Mouse (Mus musculus): ENCODE measurements at regions not wholly inside any gene's neighbourhood (a gene's known extent, or its start where the extent isn't known, plus 50 kb on each side); places are given as distances from the start of the nearest gene placed in this dataset.

DNA sequence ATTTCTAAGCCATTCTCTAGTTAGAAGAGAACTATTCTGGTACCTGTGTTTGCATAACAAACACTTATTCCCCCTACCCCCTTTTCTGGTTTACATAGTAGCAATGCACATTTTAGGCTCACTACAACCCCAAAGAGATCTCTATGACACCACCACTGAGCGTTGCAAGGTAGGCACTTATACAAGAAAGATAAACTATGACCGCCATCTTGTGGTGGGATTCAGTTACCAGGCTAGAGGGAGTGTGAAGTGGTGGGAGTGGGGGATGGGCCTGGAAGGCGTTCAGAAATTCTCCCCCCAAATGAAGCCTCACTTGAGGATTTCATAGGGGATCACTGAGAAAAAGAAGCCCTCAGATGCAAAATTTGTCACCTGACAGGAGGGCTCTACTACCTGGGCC, 64.4 kb upstream of the Fst start:
- peak in 1 of 2 experiments; percentile 2 for DNase-seq

DNA sequence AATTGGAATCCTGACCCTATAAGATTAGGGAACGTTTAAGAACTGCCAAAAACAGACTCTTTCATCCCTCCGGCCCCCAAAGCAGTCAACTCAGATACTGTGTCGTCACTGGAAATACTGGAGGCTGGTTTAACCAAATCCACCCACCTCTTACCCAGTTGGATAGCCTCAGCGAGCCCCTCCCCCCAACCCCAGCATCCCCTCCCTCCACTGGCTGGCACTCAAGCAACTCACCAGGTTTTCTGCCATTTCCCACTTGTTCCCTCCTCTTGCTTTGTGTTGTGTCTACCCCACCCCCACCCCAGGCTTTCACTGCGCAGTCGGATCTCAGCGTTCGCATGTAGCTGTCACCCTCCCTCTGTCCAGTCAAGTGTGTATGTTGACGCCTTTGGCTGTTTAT, 68.1 kb upstream of the Fst start:
- no peak for DNase-seq

DNA sequence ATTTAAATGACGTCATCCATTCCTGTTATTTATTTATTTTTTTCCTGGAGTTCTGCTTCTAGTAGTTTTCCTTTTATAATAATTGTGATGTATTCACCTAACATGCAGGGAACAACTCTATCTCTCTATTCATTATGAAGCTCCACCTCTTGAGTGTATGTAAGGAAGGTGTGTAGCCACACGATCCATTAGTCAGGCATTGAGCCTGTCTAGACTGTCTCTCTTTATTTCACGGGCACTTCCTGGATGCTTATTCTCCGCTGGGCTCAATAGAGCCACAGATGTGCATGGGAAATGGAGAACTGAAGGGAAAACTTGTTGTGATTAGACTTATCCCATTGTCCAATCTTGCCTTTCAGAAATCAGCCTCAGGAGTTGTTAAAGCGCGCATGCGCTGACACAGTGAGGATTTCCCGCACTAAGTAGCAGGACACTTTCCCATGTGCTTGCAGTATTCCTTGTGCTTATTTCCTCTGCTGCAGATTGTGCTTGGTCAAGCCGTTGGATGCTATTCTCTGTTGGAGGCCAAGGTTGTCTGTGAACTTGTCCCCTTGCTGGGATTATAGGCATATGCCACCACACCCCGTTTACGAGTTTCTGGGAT, 71.5 kb upstream of the Fst start:
- DNase-seq = no peak

DNA sequence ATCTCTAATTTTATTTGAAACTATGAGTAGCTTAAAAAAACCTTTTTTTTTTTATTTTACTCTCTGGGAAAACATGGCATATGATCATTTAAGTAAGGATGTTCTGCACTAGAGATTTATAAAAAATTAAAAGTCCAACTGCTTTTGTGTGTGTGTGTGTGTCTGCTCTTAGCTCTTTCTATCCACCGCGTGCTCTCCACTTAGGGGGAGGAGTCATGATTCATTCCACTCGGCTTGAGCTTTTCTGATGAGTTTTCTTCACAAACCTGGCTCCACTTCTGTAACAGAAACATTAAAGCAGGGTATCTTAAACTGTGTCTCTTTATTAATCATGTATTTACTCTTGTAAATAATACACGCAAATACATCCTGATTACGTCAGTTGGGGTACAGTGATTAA, 73.0 kb upstream of the Fst start:
- DNase-seq = no peak

DNA sequence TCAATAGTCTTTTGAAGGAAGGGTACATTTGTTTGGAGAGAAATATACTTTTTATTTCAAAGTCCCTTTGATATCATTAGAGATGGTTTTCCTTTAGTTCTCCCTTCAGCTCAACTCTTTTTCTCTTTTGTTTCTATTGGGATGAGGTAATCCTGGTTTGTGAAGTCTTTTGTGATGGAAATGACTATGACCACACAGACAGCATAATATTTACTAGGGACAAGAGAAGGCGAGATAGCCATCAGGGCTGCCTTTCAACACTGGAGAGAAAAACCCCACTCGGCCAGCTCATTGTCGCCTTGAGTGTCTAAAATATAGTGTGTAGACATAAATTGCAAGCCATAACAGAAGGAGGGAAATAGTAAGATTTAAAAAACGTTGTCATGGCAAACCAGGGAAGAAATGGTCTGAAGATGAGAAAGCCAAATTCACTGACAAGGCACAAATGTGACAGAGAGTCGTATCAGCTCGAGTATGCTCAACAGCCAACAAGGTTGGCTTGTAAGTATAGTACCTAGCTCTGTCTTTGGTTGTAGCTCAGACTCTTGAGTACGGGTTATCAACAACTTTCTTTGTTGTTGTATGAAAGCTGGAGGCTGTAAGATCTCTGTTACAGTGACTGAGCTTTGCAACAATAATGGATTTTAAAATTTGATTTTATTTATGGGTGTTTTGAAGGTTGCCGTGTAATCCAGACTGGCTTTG, 73.8 kb upstream of the Fst start:
- no peak for DNase-seq

DNA sequence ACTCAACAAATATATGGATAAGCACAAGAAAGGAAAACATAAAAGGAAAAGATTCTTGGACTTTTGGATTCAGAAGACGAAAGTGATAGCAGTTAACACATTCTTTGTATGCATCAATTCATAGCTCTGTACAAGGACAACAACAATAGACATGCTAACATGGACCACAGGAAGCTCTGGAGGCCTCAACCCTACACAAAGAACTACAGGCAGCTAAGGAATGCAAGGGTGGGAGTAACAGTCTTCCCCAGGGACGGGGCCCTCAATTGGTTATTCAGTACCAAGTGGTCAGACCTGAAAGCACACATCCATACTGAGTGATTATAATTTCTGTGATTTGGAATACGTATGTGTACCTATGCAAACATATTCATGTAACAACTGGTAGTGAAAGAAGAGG, 75.8 kb upstream of the Fst start:
- no peak for DNase-seq

DNA sequence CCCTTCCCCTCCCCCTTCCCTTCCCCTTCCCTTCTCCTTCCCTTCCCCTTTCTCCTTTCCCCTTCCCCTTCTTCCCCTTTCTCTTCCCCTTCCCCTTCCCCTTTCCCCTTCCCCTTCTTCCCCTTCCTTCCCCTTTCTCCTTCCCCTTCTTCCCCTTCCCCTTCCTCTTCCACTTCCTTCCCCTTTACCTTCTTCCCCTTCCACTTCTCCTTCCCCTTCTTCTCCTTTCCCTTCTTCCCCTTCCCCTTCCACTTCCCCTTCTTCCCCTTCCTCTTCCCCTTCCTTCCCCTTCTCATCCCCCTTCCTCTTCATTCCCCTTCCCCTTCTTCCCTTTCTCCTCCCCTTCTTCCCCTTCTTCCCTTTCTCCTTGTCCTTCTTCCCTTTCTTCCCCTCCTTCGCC, 77.0 kb upstream of the Fst start:
- no peak for DNase-seq

DNA sequence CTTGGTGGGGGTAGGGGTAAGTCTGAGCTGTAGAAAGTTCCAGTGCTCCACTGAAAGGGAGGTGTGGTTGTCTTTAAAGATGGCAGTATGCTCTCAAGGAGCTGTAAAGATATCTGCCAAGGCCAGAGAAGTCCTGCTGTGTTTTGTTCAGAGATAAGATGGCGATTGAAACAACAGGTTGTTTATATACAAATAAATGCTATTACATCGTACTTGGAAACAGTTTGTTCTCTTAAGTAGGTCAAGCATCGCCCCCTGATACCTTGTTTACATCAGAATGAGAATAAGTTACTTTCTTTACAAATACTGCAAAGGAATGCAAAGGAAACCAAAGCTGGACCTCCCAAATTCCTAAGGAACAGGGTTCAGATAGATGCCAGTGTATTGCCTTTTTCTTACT, 113.0 kb upstream of the Fst start:
- DNase-seq = no peak

DNA sequence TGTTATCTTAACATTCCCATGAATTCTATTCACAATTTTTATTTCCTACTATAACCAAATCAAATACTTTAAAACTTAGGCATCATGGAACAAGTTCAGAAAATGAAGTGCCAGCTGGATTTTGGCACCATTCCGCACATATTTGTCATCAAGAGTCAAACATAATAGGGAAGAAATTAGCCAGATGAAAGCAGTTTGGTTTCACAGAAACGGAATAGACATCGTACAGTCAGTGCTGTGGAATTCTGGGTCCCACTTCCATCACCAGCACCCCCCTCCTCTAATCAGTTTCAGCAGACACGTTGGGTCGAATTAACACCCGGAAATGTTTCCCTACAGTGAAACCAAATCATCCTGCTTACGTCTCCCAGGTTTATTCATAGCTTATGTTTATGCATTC, 125.8 kb upstream of the Fst start:
- no peak for DNase-seq

DNA sequence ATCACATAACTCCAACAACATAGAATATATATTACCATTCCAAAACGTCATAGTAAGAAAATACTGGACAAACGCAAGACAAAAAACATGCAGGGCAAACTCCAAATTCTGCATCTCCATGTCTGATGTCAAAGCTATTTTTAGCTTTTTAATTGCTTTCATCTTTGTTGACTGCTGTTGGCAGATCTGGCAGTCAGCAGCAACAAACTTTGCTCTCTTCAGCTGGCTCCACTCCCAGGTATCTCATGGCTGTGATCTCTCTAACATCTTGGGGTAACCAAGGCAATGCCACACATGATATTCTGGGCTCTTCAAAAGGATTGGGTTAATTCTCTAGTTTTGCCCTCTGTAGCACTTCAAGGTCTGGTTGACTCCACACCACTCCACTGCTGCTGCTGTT, 128.9 kb upstream of the Fst start:
- no peak for DNase-seq

DNA sequence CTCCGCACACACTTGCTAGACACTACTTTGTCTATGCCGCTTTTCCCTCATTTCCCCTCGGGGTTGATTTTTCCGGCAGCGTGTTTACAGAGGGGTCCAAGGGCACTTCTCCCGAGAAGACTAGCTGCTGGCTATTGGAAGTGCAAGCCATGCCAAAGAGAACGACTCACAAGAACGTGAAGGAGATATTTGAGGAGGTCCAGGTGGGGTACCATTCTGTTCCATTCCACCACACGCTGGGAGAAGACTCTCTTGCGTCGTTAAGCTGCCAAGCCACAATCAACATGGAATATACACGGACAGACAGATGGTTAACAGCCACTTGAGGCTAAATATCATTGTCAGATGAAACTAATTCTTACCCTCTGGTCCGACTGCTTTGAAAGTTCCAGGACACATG, 144.6 kb upstream of the Fst start:
- no peak for DNase-seq

DNA sequence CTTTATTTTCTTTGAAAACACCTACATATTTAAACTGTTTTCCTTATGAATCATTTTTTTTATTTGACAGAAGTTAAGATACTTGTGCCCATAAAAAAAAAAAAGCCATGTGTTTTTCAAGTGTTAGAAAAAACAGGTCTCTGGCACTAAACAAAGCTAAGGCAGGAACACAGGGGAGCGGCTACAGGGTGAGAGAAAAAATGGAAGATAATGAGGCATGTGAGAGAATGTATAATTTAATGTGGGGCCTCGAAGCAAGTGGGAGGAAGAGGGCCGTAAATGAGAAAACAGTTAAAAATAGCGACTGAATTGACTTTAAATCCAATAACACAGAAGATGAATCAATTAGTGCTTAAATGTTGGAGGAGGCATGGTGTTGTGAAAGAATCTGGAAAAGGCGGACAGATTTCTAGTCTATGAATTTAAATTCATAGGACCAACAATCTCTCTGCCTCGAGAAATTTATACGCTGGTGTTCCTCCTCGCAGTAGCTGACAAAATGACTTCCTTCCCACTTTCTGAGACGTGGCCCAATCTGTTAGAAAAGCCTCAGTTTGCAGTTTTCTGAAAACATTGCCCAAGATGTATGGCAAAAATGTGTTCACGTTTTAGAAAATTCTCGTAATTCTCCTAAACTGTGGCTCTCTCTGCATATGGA, 145.4 kb upstream of the Fst start:
- DNase-seq = no peak

DNA sequence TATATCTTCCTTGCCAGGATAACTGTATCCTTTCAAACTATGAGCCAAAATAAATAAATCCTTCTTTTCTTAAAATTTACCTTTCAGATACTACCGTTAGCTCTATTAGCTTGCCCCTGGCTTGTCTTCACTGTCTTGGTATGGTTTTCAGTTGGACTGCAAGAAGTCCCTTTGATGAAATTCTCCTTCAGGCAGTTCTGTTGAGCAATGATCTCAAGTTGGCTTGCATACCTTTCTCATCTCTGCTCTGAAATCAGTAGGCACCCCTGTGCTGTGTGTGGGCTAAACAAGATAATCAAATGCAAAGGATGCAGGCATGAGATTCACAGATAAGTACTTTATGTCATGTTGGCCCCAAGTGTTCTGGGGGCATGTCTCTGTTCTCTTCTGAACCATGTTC, 155.2 kb upstream of the Fst start:
- no peak for DNase-seq

DNA sequence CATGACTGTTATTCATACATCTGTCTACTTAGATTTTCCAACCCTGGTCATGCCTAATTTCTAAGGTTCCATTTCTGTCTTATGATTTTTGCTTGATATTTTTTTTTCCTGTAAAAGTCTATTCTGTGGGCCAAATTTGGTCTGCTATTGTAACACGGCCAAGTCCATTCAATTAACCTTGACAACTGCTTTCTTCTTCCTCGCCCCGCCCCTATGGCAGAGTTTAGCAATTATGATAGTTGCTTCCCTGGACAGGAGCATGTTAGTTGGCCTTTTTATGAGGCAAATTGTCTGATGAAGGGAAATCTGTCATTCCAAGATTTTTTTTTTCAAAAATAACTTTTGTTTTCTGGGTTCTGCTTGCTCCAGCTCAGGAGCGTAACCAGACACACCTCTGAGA, 160.7 kb upstream of the Fst start:
- DNase-seq = peak; percentile 49 to 50

DNA sequence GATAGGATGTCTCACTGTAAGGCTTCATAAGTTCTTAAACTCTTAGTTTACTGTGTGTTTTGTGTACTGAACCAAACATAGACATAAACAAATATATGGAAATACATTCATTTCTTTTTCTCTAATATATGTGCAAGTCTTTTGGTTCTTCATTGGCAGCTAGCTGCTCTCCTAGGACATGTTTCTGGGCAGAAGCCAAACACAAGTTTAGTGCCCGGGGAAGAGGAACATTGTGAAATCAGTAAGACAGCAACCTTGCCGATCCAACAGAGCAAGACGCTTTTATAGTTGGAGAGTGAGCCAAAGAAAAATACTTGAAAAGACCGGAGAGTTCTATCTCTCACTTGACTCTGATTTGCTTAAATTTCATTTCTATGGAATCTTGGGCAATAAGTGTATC, 178.0 kb upstream of the Fst start:
- peak; percentile 28 to 40 for DNase-seq

DNA sequence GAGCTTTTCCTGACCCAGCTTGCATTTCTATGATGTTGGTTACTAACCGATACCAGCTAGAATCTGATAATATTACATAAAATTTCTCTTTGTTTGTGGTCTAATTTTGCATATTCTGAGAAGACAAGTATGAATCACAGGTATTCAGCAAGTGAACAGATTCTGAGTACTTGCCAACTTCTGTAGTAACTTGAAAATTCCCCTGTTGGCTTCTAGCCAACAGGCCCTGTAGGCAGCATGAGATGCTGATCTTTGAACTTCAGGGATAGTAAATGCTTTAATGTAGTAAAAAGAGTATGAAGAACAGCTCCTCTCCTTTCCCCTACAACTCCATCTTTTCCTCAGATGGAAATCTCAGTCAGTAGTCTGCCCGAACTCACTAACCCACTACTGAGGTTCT, 178.5 kb upstream of the Mocs2 start:
- no peak for DNase-seq

DNA sequence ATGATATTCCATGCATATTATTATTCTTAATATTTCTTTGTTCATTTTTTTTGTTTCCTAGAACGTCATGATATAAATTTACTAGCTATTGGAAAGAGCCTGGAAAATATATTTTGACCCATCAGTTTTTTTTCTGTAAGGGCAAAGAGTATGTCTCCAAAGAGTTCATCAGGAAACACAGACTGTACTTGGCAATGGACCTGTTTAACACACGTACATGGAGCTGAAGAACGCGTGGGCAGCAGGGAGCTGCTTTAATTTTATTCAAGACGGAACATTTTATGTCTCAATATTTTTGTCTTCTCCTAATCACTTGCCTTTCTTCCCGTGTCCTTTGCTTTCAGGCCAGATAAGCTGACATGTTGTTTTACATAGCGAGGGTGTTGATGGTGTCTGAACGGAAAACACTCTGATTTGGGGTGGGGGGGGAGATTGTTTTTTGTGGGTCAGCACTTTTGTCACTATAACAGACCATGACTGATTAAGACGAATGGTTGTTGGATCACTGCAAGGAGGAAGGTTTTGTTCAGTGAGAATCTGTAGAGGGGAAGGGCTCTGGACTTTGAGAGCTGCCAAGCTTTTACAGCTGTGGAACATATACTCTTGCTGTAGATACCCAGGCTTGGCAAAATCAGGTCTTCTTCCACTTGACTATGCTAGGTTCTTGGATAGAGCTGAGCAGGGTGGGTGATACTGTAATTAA, 176.2 kb upstream of the Mocs2 start:
- DNase-seq = no peak

DNA sequence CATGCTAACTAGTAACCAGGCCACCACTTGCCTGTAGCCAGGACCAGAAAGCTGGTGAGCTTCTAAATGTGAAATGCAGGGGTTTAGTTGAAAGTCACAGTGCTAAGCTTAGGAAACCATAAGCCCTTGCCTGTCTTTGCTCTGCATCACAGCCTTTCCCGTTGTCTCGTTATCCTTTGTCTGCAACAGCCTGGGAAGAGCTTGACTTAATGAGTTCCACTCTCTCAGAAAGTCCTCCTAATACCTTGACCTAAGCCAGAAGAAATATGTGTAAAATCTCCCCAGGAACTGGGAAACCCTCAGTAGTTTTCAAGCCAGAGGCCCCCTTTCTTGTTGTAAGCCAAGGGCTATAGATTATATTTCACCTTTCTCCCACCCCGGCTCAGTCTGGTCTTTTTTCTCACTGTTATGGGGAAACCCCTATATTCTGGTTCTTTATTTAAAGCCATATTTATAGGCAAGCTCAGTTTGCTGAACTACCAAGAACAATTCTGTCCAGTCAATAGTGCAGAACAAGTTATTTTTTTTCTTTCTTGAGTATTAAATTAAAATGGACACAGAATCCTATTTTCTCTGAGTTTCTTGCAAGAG, 175.0 kb upstream of the Mocs2 start:
- no peak for DNase-seq

DNA sequence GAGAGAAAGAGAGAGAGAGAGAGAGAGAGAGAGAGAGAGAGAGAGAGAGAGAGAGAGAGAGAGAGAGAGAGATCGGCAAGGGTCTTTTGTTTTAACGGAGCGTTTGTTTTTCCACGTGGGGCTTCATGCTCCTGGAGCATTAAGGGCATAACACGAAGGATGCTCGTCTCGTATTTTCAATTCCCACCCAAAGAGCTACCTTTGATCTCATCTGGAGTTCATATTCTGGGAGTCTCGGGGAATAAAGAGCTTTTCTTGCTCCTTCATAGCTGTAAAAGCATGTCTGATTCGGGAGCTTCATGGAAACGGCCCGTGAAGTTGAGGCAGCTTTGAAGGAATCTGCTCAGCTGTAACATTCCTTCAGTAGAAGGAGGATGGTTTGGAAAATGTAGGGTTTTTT, 174.5 kb upstream of the Mocs2 start:
- DNase-seq = no peak

DNA sequence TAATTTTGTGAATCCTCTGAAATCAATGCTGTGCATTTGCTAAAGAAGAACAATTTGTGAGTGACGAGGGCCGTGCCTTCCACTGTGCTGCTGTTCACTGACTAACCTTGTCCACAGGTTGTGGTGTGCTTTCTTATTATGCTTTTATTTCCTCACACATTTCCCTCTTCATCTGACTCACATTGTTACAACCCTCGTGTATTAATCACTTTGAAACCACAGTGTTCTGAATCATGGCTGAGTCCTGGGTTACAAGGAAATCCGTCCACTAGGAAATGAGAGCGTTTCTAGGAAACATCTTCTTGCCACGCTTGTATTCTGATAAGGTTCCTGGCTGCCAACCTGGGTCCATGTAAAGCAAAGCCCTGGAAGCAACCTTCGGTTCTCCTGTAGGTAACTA, 163.8 kb upstream of the Mocs2 start:
- no peak for DNase-seq

DNA sequence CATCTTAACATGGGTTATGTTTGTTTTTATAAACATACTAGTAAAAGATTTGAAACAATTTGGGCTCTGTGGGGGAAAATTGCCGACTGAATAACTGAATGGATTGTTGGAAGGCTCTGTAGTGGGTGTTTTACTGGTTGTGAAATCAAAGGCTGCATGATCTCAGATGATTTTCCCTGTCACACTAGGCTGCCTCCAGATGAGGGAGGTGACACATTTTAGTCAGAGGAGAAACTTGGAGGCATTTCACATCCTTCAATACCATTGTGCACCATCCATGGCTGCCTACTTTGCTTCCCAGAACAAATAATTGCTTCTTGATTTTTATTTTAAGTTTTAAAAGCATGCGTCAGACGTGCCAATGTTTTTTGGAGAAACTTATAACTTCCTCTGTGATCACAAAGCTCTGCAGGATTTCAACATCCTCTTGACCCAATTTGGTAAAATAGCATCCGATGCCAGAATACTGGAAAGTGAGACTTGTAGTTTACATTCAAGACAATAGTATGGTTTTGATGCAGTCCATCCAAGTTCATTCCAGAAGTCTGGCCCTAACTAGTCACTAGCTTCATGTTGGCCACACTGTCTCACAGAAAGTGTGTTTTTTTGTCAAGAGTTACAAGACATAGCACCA, 163.0 kb upstream of the Mocs2 start:
- no peak for DNase-seq

DNA sequence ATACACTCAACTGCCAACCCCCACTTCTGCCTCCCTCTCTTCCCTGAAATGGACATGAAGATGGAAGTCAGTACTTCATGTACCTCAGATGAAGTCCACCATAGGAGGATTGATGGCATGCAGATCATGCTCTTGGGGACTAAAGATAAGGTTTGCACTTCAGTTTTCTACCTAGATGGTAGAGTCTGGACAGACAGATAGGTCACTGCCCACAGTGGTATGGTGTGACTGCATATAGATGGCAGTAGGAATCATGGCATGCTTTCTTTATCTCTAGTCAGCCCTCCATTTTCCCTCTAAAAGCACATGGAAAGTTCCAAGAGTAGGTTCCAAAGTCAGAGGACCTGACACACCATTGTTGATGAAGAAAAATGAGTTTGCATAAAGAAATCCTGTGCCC, 145.6 kb upstream of the Mocs2 start:
- no peak for DNase-seq
